Mouse (Mus musculus) left cerebral cortex, postnatal 4 days (tissue): ENCODE measurements at regions not wholly inside any gene's neighbourhood (a gene's known extent, or its start where the extent isn't known, plus 50 kb on each side); places are given as distances from the start of the nearest gene placed in this dataset.

Source experiments
- DNase-seq: peaks from one replicate; pipeline ENCODE4 v3.0.0-alpha.2; 2022
- intact Hi-C: fragments of 180-260 bp; cut with DNase I; formaldehyde crosslinking; loops from one replicate; pipeline ENCODE4 v1.15.1; 2025

DNA sequence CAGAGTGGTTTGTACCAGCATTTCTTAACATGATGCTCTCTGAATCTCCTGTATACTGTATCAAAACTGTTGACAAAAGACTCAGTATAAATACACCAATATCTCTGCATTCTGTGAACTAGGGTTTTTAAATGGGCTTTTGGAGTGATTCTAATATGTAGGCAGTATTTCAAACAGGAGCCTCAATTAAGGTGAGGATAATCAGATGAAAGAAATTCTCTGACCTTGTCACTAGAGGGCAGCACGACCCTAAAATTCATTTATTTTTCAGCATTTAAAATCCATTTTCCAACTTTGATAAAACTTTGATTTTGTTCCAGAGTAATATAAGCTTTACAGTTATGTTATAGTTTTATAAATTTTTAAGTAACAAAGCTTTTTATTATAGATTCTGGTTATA is 114.5 kb downstream of the Rfx6 start:
- intact Hi-C loops, result loop anchor here (5.0 kb wide), 2 partner anchors 230 to 595 kb away; partner anchors contain the start of genes Nepn and Vgll2
- no peak for DNase-seq

DNA sequence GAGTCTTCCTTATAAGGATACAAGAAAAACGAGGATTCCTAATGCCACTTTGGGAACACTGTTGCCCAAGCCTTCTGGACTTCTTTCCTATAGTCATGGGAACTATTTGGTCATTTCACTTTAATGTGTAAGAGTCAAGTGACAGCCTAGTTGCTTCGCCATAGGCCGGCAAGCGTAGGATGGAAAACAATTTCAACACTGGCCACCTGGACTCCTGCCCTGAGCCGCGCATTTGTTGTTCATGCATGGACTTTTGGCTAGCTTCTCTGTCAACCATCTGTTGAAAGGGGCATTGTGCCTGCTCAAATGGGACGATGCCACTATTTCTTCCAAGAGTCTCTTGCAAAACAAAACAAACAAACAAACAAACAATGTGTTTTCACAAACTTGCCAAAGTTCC is 116.3 kb downstream of the Rfx6 start:
- intact Hi-C loops, result loop anchor here (5.0 kb wide), 2 partner anchors 228 to 593 kb away; partner anchors contain the start of genes Nepn and Vgll2
- peak; percentile 78 for DNase-seq

DNA sequence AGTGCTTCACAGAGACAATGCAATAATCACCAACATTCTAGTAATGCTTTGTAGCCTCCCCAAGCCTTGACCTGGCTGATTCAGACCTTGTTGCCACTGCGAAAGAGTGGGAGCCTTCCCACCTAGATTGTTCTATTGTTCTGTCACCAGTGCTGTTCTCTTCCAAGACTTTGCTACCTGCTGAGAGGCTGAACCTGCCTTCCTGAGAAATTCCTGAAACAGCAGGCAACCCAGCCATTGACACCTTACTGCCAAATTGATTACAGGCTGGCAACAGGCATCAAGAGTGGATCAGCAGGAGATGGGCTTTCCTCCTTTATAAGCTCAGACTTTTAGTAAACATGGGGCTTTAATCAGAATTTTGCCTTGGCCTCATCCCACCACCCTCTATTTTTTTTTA is 139.1 kb downstream of the Rfx6 start:
- DNase-seq, result no peak
- intact Hi-C loops, result no loop called here

DNA sequence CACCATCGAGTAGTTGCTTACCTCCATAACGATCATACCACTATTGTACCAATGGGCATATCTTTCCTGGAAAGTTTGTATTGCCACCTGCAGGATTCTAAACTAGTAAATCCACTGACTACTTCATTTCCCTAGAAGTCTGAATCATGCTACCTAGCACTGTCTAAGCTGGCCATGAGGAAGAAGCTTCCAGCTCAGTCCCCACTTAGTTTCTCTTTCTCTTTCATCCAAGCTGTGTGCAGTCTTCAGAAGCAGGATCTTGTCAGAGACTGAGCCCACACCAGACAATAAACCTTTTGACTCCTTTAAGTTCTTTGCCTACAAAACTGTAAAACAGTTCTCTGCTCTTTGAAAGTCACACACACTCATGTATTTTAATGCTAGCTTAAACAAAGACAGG is 146.3 kb downstream of the Rfx6 start:
- no peak for DNase-seq
- intact Hi-C loops, result no loop called here

DNA sequence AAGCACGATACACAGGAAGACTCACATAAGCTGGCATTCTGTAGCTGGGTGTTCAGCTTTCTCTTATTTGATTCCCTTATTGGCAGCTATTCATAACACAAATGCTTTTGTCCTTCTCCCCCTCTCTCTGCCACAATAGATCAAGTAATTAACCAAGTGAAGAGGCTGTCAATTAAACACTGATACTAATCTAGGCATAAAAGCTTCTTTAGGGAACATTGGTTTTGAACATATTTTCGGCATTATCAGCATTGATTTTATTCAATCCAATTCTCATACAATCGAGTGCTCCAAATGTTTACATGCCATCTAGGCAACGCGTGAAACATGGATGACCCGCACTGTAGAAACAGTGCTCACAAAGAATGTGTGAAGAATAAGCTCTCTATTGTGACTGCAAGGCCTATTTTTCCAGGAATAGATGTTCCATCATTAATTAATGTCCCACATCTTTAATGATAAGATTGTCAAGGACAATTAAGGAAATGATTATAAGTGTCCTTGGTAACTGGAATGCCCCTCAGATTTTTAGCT is 148.9 kb downstream of the Rfx6 start:
- intact Hi-C loops, result no loop called here
- DNase-seq, result no peak

DNA sequence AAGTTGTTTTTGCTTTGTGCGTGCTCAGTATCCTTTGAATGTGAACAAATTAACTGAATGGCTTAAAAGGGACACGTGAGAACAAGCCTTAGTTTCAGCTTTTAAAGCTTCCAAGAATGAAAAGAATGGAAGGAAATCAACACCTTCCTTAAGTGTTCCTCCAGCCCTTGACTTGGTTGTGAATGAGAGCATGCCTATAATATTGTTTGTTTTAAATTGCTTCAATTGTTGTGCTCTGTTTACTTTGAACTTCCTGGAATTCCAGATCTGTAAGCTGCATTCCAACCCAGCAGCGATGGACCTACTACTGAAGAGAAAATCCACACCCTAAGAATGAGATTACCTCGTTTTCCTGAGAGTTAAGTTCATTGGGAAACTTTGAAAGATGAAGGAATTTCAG is 154.9 kb downstream of the Rfx6 start:
- intact Hi-C loops, result no loop called here
- no peak for DNase-seq

DNA sequence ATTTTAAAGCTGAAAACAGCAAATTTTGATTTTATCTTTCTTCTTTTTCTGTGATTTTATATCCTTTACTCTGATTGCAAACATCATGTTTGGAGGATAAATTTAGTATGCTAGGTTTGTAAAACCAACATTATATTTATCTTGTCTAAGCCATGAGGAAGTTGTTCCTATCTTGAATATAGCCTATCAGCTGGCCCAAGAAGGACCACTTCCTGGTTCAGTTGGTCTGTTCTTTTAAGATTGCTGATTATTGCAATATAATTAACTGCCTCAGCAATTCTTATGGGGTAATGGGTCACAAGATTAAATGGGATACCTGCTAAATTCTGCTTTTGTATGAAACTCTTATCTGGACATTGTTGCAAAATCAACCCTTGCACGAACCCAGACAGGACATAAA is 165.5 kb downstream of the Rfx6 start:
- DNase-seq, result no peak
- intact Hi-C loops, result no loop called here

DNA sequence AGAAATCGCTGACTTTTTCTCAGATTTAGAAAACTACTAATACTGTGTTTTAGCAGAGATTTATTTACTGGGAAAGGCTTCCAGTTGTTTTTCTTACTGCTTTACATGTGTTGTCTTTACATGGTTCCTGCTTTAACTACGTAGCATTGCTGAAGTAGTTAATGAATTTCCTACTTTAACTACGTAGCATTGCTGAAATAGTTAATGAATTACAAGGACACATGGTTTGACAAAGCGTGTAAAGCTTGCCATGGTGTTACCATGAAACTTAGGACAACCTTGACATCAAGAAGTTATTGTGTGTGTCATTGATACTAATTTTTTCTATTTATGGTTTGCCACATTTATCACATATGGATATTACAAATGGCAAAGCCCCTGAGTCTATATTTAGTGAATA is 168.7 kb downstream of the Rfx6 start:
- intact Hi-C loops, result no loop called here
- no peak for DNase-seq

DNA sequence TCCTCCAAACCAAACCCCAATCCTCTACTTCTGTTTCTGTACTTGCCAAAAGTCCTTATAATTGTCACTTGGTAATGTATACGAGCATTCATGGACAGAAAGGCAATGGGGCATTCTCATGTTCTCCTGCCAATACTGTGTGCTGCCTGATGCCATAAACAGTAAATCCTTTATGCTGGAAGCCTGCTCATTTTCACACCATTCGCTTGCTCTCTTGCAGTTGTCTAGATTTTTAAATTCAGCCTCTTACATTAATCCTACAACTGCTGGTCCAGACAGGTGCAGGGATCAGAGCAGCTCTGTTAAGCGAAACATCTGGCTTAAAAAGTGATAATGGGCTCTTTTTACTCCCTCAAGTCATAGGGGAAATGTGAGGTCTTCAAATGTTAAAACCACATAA is 152.9 kb upstream of the Vgll2 start:
- intact Hi-C loops, result no loop called here
- no peak for DNase-seq

DNA sequence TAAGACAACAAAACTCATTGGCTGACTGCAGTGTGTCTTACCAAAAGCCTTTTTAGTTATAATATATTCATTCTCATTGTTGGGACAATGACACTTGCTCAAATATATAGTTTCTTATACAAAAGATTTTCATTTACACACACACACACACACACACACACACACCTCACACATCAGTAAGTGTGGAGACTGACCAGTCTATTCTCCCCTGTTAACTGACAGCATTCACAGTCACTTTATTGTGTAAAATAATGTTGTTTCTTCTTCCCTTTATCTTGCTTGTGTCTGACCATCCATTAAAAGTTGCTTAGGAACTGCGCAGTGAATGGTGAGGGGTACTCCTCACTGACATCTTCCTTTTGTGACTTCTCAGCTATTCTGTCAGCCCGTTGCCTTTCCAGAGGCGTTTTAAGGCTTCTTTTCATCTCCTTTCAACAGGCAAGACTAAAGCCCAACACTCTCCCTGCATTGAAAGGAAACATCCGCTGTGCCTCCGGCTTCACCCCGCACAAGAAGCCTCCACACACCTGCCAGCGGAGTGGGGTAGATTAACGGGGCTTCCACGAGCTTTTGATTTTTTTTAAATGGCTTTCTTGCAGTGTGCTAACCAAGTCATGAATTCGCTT is 111.1 kb upstream of the Vgll2 start:
- intact Hi-C loops, result no loop called here
- no peak for DNase-seq

DNA sequence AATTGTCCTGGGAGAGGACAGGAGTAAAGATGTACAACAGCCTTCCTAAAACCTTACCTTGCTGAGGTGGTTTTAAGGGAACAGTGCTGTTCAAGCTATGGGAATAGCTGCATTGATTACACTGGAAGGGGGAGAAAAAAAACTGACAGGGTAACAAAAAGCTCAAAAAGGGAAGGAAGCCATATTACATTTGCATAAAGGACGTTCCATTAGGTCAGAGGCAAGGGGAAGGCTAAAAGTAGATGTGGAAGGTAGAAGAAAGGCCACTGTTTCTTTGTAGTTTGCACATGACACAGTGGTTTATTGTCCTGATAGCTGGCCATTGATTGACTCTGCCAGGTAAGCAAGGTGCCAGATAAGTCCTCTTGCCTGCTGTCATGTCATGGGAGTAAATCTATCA is 110.2 kb upstream of the Vgll2 start:
- intact Hi-C loops, result no loop called here
- DNase-seq, result no peak

DNA sequence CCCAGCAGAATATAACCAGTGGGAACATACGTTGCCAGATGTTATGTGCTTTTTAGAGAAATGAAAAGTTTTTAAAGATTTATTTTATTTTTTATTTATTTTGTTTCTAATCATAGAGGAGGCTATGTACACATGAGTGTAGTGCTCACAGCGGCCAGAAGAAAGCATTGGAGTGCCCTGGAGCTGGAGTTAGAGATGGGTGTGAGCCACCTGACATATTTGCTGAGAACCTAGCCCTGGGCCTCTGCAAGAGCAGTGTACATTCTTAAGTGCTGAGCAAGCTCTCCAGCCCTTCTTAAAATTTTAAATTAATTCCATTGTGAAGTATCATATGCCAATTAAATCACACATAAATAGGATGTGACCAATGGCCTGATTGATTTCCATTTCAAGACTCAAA is 95.7 kb upstream of the Vgll2 start:
- DNase-seq, result no peak
- intact Hi-C loops, result no loop called here

DNA sequence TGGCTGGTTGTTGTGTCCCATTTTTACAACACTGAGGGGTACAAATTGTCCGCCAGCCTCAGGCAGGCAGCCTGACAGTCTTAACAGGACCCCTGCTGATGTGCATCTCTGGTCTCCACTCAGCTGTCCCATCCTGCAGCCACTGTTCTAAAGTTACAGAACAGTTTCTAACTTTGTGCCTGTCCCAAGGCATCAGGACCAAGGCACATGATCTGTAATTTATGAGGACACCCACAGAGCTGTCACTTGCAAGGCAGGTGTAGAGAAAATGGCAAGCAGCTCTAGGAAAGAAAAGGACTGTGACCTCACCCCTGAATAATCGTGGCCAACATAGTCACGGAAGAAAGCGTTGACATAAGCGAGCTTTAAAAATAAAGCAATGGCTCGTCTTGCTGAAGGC is 93.0 kb upstream of the Vgll2 start:
- DNase-seq, result no peak
- intact Hi-C loops, result no loop called here

DNA sequence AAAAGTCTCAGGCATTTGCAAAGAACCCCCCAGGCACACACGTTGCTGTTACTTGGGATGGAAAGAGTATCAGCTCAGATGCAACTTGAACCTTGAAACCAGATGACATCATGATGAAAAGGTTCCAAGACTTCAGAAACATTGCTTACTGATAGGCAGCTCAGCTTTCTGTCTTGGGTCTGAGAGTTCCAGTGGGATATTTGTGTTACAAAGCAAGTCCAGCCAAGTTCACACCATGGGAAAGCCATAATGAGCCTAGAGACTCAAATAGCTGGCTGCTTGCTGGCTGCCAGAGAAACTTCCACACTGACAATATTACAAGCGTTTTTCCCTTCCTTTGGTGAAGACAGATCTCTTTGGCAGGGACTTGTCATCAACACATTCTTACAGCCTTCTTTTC is 92.0 kb upstream of the Vgll2 start:
- intact Hi-C loops, result no loop called here
- no peak for DNase-seq

DNA sequence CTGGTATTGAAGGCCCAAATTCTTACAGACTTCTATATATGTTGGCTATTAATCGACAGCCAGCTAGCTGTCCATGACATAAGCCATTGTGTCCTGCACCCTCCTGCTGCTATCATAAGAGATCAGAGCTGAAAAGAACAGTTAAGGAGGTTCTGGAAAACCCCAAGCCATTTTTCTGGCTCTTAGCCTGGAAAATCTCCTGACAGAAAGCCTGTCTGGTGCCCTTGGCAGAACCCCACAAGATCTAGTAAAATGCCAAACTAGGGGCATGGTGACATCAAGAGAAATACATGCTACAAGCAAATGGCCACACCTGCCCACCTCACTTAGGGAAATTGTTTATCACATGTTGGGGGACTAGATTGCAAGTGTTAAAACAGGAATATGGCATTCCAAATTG is 91.6 kb upstream of the Vgll2 start:
- intact Hi-C loops, result no loop called here
- peak; percentile 8 for DNase-seq

DNA sequence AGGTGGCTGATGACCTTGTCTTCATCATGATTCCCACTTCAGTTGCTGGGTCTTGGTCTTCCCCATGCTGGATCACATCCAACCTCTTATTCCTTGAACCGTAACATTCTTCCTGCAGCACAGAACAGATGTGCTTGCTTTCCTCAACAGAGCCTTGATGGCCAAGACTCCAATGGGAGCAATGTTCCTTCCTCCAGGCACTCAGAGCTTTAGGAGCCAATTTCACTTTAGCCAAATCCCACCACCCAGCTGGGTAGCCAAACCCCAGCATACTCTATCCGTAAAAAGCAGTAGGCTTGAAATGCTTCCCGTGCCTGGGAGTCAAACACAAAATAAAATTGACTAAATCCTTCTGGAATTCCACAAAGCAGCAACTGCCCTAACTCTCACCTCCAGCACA is 86.8 kb upstream of the Vgll2 start:
- intact Hi-C loops, result no loop called here
- DNase-seq, result no peak

DNA sequence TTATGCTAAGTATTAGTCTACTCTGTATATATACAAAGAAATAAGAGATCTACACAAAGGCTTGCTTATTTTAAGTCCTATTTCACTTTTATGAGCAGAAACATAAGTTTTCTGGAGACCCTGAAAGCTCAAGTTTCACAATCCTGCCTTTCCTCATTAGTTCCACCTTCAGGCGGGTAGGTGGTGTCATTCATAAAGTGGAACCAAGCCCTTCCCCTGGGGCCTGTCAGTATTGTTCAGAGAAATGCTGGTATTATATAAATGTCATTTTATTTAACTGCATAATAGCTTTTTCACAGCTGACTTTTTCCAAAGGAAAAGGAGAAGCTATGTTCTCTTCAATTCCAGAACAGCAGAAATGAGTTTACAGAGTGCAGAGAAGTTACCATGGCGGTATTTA is 81.1 kb upstream of the Vgll2 start:
- intact Hi-C loops, result no loop called here
- DNase-seq, result no peak

DNA sequence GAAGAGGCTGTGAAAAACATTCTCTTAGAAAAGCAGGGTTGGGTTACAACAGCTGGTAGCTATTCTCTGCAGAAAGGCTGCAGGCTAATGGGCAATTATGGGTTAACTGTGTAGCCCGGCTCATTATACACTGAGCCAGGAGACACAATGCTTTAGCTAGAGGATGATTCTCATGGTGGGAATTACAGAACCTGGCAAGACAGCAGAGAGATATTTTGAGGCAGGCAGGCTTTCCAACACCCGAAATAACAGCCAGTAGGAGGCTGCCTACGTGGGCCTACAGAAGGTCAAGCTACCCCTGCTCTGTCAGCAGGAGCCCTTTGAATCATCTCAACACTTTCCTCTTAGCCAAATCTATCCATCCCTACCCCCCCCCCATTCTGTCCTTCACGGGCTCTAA is 76.6 kb upstream of the Vgll2 start:
- intact Hi-C loops, result no loop called here
- no peak for DNase-seq

DNA sequence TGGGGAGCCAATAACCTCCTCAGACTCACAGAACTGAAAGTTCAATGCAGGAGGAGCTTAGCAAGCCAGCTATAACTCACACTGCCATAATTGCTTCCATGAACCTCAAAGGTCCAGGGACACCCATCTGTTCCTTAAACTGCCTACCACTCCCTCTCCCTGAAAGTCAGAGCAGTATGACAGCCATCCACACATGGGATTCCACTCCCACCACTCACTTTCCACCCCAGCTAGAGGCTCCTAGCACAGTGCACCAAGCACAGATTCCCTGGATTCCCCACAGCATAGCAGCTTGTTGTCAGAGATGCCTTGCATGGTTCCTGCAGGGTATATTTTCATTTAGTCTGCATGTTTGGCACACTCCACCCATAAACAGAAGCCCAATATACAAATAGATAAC is 76.1 kb upstream of the Vgll2 start:
- intact Hi-C loops, result no loop called here
- DNase-seq, result no peak

DNA sequence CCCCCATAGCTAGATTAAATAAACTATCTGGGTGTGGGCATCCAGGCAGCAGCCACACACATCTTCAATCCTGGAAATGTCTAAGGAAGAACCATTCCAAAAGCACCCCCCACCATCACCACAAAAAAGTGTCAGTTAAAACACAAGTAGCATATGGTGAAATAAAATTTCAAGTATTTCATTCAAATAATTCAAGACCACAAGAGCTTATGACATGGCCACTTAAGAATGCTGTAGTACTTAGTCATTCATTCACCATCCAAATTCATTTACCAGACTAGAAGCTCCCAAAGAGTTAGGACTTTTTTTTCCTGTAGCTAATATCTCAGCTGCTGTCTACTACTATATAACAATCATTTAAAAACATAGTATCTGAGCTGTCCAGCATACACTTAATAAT is 75.4 kb upstream of the Vgll2 start:
- DNase-seq, result no peak
- intact Hi-C loops, result no loop called here

DNA sequence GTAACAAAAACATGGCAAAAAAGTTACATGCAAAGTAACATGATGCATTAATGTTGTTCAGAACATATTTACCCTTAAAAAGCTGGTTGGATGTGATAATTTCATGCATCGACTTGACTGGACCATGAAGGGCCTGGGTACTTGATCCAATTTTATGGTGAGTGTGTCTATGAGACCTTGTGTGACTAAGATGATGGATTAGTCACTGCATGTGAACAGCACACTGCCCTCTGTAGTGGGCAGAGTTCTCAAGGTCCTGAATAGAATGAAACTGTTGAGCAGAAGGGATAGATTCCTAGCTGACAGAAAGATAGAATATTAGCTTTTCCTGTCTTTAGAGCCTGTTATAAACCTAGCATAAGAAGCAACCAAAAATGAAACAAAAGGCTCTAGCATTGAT is 72.3 kb upstream of the Vgll2 start:
- intact Hi-C loops, result no loop called here
- DNase-seq, result no peak

DNA sequence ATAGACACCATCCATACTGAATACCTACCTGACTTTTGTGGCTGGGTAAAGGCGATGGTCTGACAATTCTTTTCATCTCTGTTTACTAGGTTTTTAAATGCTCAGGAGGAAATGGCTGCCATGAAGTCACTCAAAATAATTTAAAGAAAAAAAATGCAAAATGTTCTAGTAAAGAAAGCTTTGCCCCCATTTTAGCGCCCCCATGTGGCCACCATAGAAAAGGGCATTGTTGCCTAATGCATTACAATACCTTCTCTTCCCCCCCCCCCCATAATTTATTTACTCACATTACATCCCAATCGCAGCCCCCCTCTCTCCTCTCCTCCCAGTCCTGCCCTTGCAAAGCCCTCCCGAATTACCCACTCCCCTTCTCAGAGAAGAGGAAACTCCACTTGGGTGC is 70.3 kb upstream of the Vgll2 start:
- intact Hi-C loops, result no loop called here
- DNase-seq, result no peak

DNA sequence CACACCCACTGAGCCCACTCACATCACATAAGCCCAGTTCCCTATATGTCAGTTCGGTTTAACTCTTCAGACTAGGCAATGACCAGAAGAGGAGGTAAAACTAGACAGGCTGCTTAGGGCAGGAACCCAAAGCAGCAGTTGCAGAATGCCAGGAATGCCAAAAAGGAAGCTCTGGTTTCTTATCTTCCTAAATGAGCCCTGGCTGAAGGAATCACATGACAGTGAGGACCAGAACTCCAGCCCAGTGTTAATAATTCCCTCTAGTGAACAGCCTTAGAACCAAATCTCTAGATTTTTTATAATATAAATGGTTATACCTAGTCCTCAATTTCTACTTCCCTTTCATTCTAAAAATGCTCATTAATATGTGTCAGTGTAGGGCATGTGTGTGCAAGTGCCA is 65.8 kb upstream of the Vgll2 start:
- no peak for DNase-seq
- intact Hi-C loops, result no loop called here
